Mouse (Mus musculus) cerebellum, adult 9-10 months (tissue): ENCODE measurements around the gene Trabd2b.

Source experiments
- DNase-seq: peaks from one replicate; pipeline ENCODE4 v3.0.0; 2022

The Trabd2b gene

GRCm38 (mm10) chr4:114652400-114652799 is 245.9 kb downstream of the Trabd2b start:
- DNase-seq = no peak

- no peak for DNase-seq
These were observed 251.4 kb downstream of the Trabd2b start for GRCm38 (mm10) chr4:114657933-114658332.

GRCm38 (mm10) chr4:114659876-114660275 is 253.4 kb downstream of the Trabd2b start:
- DNase-seq = no peak

- no peak for DNase-seq
These were observed 257.8 kb downstream of the Trabd2b start for GRCm38 (mm10) chr4:114664063-114665036.
